Mouse (Mus musculus) heart, embryonic 12.5 days (tissue): Measurements from ENCODE around the gene Ybx3. TPM values are rescaled to one million over a fixed set of nuclear protein-coding genes. Genes with fewer than 3 reads are reported as not detected.

Source experiments
- ATAC-seq: fragments of 200-750 bp; cut with Nextera tagmentation; 2 replicates; pipeline ENCODE4 v1.8.0; 2017; ENCODE audit warnings: moderate TSS enrichment, moderate library complexity; ENCODE audit not compliant: insufficient number of reproducible peaks, low FRiP score
- H3K27ac ChIP-seq: fragments of 300-500 bp; sonication (generic); 2 replicates; pipeline ENCODE4 v1.5.1; 2016; ENCODE audit warnings: mild to moderate bottlenecking, moderate library complexity; ENCODE audit not compliant: poor library complexity, severe bottlenecking
- H3K27me3 ChIP-seq: fragments of 300-500 bp; sonication (generic); replicated peaks from 2 replicates; pipeline ENCODE4 v1.6.1; 2016; ENCODE audit warnings: mild to moderate bottlenecking, moderate library complexity
- H3K36me3 ChIP-seq: fragments of 300-500 bp; sonication (generic); 2 replicates; pipeline ENCODE4 v1.6.1; 2016; ENCODE audit warnings: mild to moderate bottlenecking, moderate library complexity
- H3K4me1 ChIP-seq: fragments of 300-500 bp; sonication (generic); replicated peaks from 2 replicates; pipeline ENCODE4 v1.6.1; 2016; ENCODE audit warnings: mild to moderate bottlenecking
- H3K4me2 ChIP-seq: fragments of 300-500 bp; sonication (generic); 2 replicates; pipeline ENCODE4 v1.6.1; 2016; ENCODE audit warnings: mild to moderate bottlenecking, moderate library complexity
- H3K4me3 ChIP-seq: fragments of 300-500 bp; sonication (generic); 2 replicates; pipeline ENCODE4 v1.5.1; 2016; ENCODE audit warnings: mild to moderate bottlenecking
- H3K9ac ChIP-seq: fragments of 300-500 bp; sonication (generic); 2 replicates; pipeline ENCODE4 v1.6.1; 2016; ENCODE audit warnings: mild to moderate bottlenecking, moderate library complexity
- H3K9me3 ChIP-seq: fragments of 300-500 bp; sonication (generic); replicated peaks from 2 replicates; pipeline ENCODE4 v1.6.1; 2016; ENCODE audit warnings: mild to moderate bottlenecking, moderate library complexity
- WGBS: fragments of 180-500 bp; shearing (Covaris S2); methylation state at CpG from one replicate; pipeline ENCODE4 v1.1.7; 2016; 5-methylcytosine and 5-hydroxymethylcytosine counted together
- polyA plus RNA-seq: library from polyadenylated mRNA; unstranded; fragments of >200 nt; fragmentation: Nextera tagmentation; extraction: Ambion mirVana; gene quantifications from 2 replicates; pipeline ENCODE4 v1.2.1, GENCODE M21; 2016

Ybx3 gene
- 47.9 and 52.6 TPM in 2 replicates for polyA plus RNA-seq

DNA sequence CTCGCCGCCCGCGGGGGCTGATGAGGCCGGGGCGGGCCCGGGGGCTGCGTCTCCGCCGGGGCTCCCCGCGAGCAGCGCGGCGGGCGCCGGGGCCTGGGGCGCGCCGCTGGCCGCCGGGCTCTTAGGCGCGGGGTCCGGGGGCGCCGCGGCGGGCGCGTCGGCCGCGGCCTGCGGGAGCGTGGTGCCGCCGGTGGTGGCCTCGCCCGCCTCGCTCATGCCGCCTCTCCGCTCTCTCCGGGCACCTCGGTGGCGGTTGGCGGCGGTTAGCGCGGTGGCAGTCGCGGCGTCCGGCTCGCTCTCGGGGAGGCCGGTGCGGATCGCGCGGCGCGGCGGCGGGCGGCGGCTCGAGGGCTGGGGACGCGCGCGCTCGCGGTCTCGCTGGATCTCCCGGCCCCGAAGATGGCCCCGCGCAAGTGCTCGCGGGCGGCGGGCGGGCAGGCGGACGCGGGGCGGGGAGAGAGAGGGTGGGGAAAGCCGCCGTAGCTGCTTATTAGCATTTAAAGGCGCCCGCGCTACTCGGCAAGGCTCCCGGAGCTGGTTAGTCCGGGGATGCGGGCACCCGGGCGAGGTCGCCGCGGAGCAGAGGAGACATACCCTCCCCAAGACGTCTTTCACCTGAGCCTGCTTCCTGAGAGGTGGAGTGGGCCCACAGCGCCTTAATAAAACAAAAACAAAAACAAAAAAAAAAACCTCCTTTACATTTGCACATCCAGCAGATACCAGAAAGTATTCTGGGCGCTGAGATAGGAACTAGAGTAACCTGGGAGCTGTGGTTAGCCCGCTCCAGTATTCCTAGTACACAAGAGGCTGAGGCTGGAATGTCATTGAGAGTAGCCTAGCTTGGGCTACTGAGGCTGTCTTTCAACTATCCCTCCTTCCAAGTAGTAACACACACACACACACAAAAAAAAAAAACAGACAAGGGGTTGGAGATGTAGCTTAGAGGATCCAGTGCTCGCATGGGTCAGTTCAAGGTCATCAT is at the start of gene Ybx3:
Gene Ybx3, minus strand, starts transcription at position 437 of the 982 bp plus-strand sequence.
- 2% methylated on average over 100 of the region's 107 CpGs for WGBS

DNA sequence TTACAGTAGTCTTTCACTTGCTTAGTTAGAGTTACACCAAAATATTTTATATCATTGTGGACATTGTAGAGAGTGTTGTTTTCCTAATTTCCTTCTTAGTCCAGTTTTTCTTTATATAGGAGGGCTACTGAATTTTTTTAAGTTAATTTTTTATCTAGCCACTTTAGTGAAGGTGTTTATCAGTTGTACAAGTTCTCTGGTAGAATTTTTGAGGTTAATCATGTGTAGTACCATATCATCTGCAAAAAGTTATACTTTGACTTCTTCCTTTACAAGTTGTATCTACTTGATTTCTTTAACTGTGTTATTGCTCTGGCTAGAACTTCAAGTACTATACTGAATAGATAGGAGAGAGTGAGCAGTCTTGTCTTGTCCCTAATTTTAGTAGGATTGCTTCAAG is 48.4 kb upstream of the Ybx3 start:
- peaks cover 13% of the 10 kb centered on the region for H3K27me3 ChIP-seq
- no peak for ATAC-seq
- H3K27ac ChIP-seq: no peak overlapping the region

More for the DNA sequence above, at the start of gene Ybx3:
- Histone ChIP-seq H3K27ac (peak within 1 kb of the TSS; percentile 88), H3K9me3 (no peaks in the 10 kb centered on the region), H3K27me3 (no peaks in the 10 kb centered on the region), H3K4me1 (peaks cover 27% of the 10 kb centered on the region), H3K36me3 (no peaks in the 10 kb centered on the region), H3K4me2 (peak within 1 kb of the TSS; percentile 90), H3K4me3 (peak within 1 kb of the TSS; percentile 88), H3K9ac (peak within 1 kb of the TSS; percentile 96)
- ATAC-seq: peak; percentile 92

DNA sequence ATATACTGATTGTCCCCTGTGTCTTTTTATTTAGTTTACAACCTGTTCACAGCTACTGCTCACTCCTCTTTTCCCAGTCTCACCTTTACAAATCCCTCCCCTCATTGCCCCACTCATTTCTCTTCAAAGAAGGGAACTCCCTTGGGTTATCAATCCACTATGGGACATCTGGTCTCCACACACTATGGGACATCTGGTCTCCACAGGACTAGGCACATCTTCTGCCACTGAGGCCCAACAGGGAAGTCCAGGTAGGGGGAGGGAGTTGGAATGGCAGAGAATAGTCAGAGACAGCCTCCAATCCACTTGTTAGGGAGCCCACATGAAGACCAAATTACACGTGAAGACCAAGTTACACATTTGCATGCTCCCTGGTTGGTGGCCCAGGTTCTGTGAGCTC is 45.8 kb upstream of the Ybx3 start:
- Histone ChIP-seq H3K9me3 (peaks cover 2% of the 10 kb centered on the region; the same call in 1 of the 2 replicates), H3K27me3 (peaks cover 13% of the 10 kb centered on the region), H3K27ac (no peak overlapping the region), H3K36me3 (no peaks in the 10 kb centered on the region), H3K4me1 (no peaks in the 10 kb centered on the region), H3K4me2 (peak overlapping the region; percentile 80), H3K9ac (no peak overlapping the region), H3K4me3 (peak overlapping the region; percentile 45)
- no peak for ATAC-seq
- WGBS: 47% methylated on average over 1 of the region's 1 CpGs

More for the DNA sequence above, 48.4 kb upstream of the Ybx3 start:
- Histone ChIP-seq H3K9me3 (peaks cover 2% of the 10 kb centered on the region; the same call in 1 of the 2 replicates), H3K4me2 (no peak overlapping the region), H3K4me3 (no peak overlapping the region), H3K4me1 (no peaks in the 10 kb centered on the region), H3K36me3 (no peaks in the 10 kb centered on the region), H3K9ac (no peak overlapping the region)

DNA sequence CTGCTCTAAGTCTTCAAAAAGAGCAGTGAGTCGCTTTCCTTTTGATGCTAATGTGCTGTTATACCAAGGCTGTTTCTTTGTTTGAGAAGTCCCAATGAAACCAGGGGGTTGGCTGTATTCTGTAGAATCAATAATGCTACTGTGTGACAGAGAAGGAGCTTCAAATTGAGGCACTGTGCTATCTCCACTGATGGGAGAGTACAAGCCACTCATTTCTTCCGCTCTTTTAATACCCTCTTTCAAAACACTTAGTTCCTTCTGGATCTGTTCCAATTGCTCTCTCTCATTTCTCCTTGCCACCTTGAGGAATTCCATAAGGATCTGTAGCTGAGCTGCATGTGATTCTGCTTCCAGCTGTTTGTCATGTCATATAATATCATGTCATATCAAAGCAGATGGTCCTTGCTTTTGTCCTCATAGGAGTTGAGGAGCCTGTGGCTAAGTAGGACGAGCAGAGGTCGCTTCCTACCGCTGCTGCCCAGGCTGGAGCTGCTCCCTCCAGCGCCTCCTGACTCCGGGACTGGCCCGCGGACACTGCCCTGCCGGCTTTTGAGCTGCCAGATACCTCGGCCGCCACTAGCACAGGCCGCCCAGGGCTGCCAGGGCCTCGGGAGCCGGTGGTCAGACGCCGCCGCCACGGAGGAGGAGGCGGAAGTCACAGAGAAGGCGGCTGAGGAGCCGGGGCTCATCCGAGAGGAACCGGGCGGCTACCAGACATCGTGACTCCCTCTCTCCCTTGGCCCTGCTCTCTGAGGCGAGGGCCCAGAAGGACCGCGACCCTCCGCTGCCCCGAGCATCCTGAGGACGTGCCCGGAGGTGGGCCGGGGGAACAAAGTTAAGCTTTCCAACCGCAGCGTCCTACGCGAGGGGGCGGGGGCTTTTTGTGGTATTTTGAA is 45.1 kb upstream of the Ybx3 start:
- H3K4me1 ChIP-seq: no peaks in the 10 kb centered on the region
- peaks cover under 1% of the 10 kb centered on the region; the same call in 1 of the 2 replicates for H3K9me3 ChIP-seq
- ATAC-seq: peak; percentile 59; the same call in 1 of the 2 replicates
- peak overlapping the region; percentile 80 for H3K4me2 ChIP-seq
- peak overlapping the region; percentile 75 for H3K9ac ChIP-seq
- no peak overlapping the region for H3K27ac ChIP-seq
- H3K36me3 ChIP-seq: no peaks in the 10 kb centered on the region
- H3K4me3 ChIP-seq: peak overlapping the region; percentile 45
- H3K27me3 ChIP-seq: peaks cover 13% of the 10 kb centered on the region
- WGBS: 10% methylated on average over 37 of the region's 39 CpGs

DNA sequence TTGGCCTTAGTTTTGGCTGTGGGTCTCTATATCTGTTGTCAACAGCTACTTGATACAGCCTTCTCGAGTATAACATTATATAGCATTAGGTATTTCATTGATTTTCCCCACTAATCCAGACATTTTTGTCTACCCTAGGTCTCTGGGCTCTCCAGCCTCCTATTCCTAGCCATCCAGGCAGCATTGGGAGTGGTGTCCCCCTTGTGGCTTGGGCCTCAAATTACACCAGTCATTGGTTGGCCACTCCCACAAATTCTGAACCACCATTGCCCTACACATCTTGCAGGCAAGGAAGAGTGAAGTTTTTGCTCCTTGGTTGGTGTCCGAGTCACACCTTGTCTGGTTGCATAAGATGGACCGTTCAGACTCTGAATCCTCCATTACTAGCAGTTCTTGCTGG is 33.3 kb upstream of the Ybx3 start:
- ATAC-seq: no peak
- H3K9ac ChIP-seq: no peak overlapping the region

DNA sequence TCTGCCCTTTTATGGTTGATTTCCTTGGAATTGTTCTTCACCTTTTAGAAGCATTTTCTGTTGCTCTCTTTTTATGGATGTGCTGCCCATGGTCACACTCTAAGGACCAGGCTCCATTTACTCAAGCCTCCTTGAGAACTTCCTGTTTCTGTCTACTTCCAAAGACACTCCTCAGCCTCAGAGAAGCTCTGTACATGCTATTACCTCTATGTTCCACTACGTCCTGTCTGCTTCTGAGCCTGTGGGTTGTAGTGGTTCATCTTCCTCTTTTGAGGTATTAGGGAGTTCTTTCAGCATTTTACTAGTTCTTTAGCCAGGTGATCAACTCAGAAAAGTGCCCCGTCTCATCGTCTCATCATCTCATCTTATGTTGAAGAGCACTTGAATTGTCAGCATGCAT is 31.3 kb upstream of the Ybx3 start:
- Histone ChIP-seq H3K27ac (no peak overlapping the region), H3K4me2 (no peak overlapping the region), H3K36me3 (no peaks in the 10 kb centered on the region), H3K9me3 (no peaks in the 10 kb centered on the region), H3K4me3 (no peak overlapping the region), H3K27me3 (no peaks in the 10 kb centered on the region), H3K4me1 (no peaks in the 10 kb centered on the region), H3K9ac (no peak overlapping the region)
- ATAC-seq: no peak
- 76% methylated on average over 3 of the region's 3 CpGs for WGBS

More for the DNA sequence above, 33.3 kb upstream of the Ybx3 start:
- Histone ChIP-seq H3K4me1 (no peaks in the 10 kb centered on the region), H3K27me3 (no peaks in the 10 kb centered on the region), H3K36me3 (no peaks in the 10 kb centered on the region), H3K27ac (no peak overlapping the region), H3K4me3 (no peak overlapping the region), H3K4me2 (no peak overlapping the region), H3K9me3 (no peaks in the 10 kb centered on the region)
- WGBS: 50% methylated on average over 3 of the region's 3 CpGs

DNA sequence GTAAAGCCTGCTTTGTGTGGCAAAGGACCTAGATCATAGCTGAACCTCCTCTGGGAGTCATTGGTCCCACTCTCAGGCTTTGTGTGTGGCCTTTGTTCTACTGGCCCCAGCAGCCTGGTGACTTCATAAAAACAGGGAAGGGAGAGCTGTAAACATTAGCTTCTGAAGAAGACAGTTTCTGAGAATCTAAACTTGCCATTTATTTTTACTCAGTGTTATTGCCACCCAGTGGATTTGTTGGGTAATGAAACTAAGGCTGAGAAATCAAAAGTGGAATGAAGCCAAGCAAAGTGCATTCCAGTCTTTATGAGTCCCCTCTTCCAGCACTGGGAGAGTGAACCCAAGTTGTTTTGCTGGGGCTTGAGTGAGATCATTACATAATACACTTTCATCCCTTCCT is 30.5 kb upstream of the Ybx3 start:
- no peak for ATAC-seq
- Histone ChIP-seq H3K36me3 (no peaks in the 10 kb centered on the region), H3K27ac (no peak overlapping the region), H3K4me1 (no peaks in the 10 kb centered on the region), H3K4me3 (no peak overlapping the region), H3K9me3 (no peaks in the 10 kb centered on the region), H3K27me3 (no peaks in the 10 kb centered on the region), H3K4me2 (no peak overlapping the region), H3K9ac (no peak overlapping the region)

DNA sequence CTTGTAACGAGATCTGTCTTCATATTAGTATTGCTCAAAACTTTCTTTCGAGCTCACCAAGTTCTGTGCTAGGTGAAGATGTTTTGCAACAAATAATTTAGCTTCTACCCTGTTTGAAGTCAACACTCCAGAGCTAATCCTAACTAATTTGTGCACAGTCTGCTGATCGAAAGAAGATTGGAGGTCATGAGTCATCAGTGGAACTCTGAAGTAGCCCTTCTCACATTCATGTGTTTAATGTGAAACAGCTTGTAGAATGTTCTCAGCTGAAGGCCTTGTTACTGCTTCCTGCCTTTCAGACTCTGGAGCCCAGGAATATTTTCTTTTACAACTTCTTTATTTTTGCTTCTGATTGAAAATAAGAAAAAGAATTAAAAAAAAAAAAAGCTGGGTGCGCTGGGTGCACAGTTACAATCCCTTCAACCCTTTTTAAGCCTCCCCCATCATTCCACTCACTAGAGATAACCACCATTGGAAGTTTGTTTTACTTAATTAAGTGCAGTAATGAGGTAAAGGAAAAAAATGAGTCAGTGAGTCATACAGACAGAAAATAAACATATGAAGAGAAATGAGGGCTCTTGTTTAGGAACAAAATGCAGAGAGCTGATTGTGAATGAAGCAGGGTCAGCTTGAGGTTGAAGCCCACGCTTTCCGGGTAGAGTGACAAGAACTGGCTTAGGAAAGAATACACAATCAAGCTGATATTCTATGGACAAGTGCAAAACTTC is 23.0 kb upstream of the Ybx3 start:
- Histone ChIP-seq H3K4me1 (0 out of 2 replicates have a peak, but pooled peaks cover 2% of the 10 kb centered on the region), H3K9ac (no peak overlapping the region), H3K27me3 (no peaks in the 10 kb centered on the region), H3K4me3 (no peak overlapping the region), H3K27ac (no peak overlapping the region), H3K4me2 (no peak overlapping the region), H3K9me3 (no peaks in the 10 kb centered on the region), H3K36me3 (no peaks in the 10 kb centered on the region)
- ATAC-seq: no peak; the same call in 1 of the 2 replicates
- WGBS: 66% methylated on average over 6 of the region's 6 CpGs

DNA sequence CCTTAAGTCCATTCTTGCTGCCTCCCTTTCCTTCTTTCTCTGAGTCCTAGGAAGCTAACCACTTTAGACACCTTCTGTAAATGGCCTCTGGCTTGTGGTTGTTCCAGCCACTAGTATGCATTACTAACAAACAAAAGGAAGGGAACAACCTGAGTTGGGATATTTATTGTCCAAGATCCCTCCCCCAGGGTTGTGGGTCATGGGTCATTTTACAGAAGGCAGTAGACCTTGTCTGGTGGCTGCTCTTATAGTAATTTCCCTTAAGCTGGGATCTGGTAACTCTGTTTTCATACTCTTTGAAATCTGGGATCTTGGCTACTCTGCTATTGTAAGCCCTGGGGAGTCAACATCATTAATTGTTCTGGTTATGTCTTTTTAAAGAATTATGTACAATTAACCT is 18.7 kb upstream of the Ybx3 start:
- no peaks in the 10 kb centered on the region for H3K27me3 ChIP-seq
- H3K9me3 ChIP-seq: no peaks in the 10 kb centered on the region
- H3K4me1 ChIP-seq: peaks cover 9% of the 10 kb centered on the region
- no peak overlapping the region for H3K27ac ChIP-seq
- ATAC-seq: no peak
- H3K36me3 ChIP-seq: no peaks in the 10 kb centered on the region
- H3K9ac ChIP-seq: no peak overlapping the region
- no peak overlapping the region for H3K4me2 ChIP-seq
- no peak overlapping the region for H3K4me3 ChIP-seq

DNA sequence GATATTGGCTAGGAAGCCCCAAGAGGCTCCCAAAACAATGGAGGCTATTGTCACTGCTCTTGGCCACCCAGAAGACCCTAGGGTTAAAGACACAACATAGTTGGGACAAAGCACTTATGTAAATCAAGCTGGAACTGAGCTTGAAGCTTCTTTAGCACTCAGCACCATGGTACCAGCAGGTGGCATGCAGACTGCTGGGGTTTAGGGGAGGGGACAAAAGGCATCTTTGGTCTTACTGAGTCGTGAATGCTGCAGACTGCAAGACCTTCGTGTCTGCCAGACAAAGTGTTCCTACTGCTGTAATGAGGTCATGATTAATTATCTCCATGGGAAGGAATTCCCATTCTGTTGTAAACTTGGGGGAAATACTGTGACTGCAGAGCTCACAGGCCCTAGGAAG is 17.6 kb upstream of the Ybx3 start:
- H3K27ac ChIP-seq: no peak overlapping the region
- H3K4me1 ChIP-seq: peaks cover 7% of the 10 kb centered on the region
- 16% methylated on average over 2 of the region's 2 CpGs for WGBS
- H3K4me3 ChIP-seq: no peak overlapping the region
- H3K9me3 ChIP-seq: no peaks in the 10 kb centered on the region
- no peak for ATAC-seq
- no peak overlapping the region for H3K9ac ChIP-seq
- H3K27me3 ChIP-seq: no peaks in the 10 kb centered on the region
- H3K4me2 ChIP-seq: no peak overlapping the region
- H3K36me3 ChIP-seq: no peaks in the 10 kb centered on the region
